Mouse (Mus musculus): ENCODE data around the gene Pkp1.

- TF ChIP-seq CTCF (IDR thresholded peaks at IDR 0.05; ENCODE audit: low read depth, low read length) (peak; percentile 90), POLR2AphosphoS5 (IDR thresholded peaks at IDR 0.05; ENCODE audit: insufficient replicate concordance, low read depth, low read length) (no peak), GATA2 (IDR thresholded peaks at IDR 0.05; ENCODE audit: borderline replicate concordance, low read depth, low read length) (no peak)
Observed at GRCm38 (mm10) chr1:135958483-135958882, 39.5 kb upstream of the Pkp1 start.
